Mouse (Mus musculus): ENCODE measurements around the gene Brd7.

Gene Brd7

DNA sequence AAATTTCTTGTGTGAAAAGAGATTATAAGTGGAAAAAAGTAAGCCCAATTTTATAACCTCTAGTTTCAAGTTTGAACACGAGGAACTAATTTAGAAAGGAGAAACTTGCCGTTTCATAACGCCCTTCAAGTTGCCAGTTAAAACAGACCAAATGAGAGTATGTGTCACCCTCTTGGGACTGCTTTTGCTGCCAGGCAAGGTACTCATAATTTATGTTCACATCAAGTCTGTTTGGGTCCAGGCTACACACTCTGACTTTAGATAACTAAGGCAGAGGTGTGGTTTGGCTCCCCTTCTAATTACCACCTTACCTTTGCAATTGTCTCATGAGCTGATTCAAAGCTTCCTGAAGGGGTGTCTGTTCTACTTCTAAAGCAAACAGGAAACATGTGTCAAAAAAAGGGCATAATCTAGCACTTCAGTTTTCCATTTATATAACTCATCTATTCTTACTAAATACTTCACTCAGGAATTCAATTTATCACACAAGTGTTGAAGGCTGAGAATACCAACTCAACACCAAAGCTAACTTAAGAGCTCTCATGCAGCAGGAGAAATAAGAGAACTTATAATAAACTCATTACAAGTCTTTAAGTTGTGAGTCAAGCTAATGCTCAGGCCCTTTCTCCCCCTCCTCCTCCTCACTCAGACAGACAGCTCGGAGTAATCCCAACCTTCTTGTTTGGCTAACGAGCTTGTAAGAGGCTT, 4.6 kb downstream of the Brd7 start:
- no peak for DNase-seq (ENCODE audit: extremely low spot score, low spot score)

DNA sequence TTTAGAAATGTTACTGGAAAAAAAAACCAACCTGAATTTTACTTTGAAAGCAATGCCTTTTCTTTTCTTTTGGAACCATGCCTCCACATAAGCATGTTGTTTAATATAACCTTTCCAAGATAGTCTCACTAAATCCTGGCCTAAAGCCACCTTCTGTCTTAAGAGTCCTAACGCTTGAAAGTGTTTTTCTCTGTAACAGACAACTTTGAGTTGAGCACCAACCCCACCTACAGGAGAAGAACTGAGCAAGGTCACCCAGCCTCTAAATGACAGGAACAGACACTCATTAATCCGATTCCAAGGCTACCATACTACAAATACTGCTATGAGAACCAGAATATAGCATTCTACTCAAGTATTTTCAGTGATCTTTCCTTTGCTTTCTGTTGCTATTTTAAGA, 12.9 kb downstream of the Brd7 start:
- DNase-seq (ENCODE audit: extremely low spot score, low spot score): no peak

DNA sequence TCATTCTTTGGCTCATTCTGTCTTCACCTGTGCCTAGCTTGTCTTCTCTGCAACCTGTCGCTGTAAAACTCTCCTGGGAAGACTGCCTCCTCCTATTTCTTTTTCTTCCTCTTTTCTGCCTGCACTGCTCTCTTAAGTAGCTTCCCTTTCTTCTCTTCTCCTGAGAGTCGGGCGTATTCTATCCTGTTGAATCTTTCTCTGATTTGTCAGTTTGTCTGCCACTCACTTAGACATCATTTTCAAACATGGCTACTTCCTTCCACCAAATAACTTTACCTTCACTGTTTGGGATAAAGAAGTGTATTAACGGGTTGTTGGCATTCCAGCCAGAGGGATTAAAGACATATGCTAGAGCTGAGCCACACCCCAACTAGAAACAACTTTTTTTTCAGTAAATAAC, 20.0 kb downstream of the Brd7 start:
- DNase-seq (ENCODE audit: extremely low spot score, low spot score): no peak

DNA sequence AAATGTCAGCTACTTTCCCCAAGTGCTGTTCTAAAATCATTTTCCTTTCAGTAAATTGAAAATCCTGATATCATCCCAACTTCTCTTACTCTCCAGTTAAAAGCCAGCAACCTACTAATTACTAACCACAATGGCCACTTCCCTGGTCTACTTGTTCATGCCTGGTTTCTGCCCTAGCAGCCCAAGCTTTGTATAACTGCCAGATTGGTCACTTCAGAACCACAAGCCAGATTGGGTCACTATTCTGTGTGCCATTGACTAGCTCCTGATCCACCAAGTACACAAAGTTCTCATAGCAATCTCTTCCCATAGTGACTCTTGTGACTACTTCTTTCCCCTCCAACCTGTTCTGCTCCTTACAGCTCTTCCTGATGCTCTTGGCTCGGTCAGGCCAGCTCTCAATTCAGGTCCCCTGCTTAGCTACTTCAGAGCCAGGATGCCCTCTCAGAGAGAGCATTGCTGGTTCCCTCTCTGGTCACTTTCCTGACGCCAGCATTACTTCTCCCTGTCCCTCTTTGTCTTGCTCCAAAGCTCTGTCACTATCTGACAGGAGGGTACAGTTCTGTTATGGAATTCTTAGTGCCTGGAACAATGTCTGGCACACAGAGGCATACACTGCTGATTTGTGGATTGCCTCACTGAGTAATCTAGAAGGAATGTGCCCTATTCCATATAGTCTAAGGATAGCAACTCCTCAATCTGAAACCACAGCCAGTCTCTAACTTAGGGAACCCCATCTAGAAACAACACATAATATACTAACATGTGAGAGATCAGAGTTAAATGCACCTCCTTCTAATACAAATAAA, 21.9 kb downstream of the Brd7 start:
- DNase-seq (ENCODE audit: extremely low spot score, low spot score): no peak

DNA sequence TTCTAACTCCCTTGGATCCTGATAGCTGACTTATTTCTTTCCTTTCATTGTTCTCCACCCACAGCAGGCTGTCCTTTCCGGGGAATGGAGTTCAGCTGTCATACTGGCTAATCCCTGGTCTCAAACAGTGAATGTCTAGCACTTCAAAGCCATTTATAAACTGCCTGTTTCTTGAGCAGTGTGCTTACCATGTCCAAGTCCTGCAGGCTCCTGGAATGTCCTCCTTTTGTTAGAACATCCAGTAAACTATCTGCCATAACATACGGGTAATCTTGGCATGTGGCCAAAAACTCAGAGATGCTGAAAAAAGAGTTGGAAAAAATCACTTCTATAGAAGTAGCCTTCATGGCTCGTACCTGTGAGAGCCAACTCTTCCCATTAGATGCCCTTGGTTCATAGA, 22.8 kb downstream of the Brd7 start:
- DNase-seq (ENCODE audit: extremely low spot score, low spot score): no peak

DNA sequence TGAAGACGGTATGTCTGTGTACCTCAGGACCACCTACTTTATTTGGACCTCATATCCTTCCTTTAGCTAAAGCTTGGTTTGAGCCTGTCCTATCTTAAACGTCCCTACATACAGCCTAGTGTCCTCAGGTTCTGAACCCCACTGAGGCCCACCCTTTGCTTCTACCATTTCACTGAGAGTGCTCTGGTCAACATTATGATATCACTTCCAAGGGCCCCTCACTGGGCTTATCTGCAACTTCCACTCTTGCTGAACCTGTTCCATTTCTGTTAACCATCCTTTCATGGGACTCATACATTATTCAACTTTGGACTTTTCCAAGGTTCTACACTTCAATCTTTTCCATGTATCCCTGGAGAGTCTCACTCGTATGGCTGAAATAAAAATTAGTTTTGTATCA, 27.0 kb downstream of the Brd7 start:
- DNase-seq (ENCODE audit: extremely low spot score, low spot score): no peak

DNA sequence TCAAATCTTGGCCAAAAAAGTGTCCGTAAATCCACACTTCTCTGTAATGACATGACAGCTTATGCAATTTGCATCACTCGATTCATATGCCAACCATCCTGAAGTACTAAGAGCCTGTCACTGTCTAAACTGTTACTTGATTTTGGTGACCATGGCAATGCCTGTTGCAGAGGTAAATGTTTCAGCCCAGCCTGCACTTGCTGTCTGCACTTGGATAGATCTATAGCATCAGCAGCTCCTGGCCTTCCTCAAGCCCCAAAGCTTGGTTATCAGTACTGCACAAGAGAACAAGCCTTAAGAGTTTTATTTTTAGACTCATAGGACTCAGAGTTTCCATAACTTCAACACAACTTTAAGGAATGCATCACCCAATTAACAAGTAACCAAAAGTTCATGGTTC, 27.6 kb downstream of the Brd7 start:
- no peak for DNase-seq (ENCODE audit: extremely low spot score, low spot score)

DNA sequence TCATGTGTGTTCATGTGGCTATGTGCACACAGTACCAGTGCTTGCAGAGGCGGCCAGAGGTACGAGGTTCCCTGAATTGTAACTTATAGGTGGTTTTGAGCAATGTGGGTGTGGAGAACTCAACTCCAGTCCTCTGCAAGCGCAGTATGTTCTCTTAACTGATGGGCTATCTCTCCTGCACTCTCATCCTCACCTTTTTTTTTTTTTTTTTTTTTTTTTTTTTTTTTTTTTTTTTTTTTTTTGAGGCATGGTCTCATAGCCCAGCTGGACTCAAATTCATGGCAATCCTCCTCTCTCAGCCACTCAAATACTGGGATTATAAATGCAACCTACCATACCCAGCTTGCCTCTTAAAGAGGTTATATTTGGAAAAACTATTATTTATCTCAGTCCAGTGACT, 31.2 kb downstream of the Brd7 start:
- DNase-seq (ENCODE audit: extremely low spot score, low spot score): no peak

DNA sequence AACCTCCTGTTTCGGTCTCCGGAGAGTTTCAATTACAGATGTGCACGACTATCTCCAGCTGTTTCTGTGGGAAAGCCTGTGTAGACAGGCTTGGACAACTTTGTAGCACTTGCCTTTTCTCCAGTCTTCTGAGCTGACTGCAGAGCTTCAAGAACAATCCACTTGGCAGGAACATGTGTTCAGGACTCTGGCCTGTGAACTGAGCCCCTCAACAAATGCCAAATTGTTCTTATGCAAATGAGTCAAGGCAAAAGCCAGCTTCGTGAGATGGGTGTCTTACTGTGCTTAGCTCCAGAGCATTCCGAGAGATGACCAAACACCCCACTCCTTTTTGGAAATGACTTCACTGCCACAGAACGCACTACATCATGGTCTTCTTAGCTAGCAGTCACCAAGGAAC, 33.3 kb downstream of the Brd7 start:
- DNase-seq (ENCODE audit: extremely low spot score, low spot score): no peak

DNA sequence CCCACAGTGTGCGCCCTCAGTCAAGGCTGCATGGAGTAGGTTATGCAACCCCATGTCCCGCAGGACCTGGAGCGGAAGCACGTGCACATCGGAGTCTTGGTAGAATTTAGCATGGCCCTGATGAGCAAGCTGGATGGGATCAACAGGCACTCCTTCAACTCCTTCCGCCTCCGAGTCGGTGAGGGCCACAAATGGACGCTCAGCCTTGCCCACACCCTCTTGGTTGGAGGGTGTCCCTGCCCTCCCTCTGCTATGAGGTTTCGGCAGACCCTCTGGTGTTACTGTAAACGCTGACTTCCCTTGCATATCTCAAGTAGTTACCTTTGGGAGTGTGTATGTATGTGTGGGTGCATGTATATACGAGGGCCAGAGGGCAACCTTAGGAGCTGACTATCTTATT, 35.7 kb downstream of the Brd7 start:
- DNase-seq (ENCODE audit: extremely low spot score, low spot score): no peak

DNA sequence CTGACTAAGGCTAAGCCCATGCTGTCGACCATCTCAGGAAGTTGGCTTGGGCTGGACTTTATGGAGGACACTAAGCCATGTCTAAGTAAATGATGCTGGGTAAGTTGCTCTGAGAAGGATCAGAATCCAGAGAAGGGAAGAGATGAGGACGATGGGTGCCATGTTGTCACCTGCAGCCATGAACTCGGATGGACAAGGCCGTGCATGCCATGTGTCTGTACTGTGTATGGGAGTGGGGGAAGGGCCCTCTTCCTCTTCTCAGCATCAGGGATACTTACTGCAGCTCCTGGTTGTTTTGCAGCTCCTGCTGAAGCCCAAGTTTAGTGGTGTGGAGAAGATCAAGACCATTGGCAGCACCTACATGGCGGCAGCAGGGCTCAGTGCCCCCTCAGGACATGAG, 36.2 kb downstream of the Brd7 start:
- no peak for DNase-seq (ENCODE audit: extremely low spot score, low spot score)

DNA sequence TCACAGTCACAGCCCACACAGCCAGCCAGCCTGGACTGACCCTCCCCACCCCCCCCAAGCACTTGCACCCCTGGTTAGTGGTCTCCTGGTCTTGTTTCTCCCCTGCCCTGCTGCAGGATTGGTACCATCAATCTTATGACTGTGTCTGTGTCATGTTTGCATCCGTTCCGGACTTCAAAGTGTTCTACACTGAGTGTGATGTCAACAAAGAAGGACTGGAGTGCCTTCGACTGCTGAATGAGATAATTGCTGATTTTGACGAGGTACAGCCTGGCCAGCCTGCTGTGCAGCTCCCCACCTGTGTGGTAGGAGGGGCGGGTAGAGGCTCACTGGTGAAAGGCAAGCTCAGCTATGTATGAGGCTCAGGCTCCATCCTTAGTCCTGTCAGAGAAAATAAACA, 36.7 kb downstream of the Brd7 start:
- DNase-seq (ENCODE audit: extremely low spot score, low spot score): no peak

DNA sequence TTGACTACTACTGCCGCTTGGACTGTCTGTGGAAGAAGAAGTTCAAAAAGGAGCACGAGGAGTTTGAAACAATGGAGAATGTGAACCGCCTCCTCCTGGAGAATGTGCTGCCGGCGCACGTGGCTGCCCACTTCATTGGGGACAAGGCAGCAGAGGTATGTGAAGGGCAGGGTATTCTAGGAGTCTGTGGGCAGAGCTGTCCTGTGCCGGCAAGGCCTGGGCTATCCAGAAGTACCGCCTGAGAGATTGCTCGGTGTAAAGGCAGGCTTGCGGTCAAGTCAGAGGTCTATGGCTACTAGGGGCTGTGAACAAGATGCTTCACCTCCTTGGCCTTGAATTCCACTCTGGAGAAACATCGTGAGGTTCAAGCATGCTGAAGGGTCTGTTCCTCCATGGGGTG, 37.2 kb downstream of the Brd7 start:
- no peak for DNase-seq (ENCODE audit: extremely low spot score, low spot score)

DNA sequence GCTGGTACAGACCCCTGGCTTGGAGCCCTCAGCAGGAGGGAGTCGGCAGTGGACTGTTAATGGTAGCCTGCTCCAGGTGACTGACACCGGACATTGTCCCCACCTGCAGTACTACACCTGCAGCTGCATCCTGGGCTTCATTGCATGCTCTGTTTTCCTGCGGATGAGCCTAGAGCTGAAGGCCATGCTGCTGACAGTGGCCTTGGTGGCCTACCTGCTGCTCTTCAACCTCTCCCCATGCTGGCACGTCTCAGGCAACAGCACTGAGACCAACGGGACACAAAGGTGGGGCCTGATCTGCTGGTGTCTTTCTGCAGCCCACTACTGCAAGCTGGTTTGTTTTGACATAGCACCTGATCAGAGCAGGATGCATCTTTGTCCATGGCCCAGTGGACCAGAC, 38.5 kb downstream of the Brd7 start:
- DNase-seq (ENCODE audit: extremely low spot score, low spot score): no peak

DNA sequence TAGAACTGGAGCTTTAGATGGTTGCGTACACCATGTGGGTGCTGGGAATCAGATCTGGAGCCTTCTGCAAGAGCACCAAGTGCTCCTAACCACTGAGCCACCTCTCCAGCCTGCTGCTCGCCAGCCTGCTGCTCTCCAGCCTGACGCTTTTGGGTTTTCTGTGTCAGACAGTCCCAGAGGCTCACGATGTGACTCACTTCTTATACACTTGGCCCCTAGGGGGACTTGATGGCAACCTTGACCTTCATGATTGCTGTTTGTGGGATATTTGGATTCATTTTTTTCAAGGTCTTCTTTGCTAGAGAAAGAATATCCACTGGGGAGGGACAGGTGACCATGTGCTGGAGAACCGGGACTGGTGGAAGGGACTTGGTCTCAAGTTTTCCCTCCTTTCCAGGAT, 40.6 kb downstream of the Brd7 start:
- no peak for DNase-seq (ENCODE audit: extremely low spot score, low spot score)

DNA sequence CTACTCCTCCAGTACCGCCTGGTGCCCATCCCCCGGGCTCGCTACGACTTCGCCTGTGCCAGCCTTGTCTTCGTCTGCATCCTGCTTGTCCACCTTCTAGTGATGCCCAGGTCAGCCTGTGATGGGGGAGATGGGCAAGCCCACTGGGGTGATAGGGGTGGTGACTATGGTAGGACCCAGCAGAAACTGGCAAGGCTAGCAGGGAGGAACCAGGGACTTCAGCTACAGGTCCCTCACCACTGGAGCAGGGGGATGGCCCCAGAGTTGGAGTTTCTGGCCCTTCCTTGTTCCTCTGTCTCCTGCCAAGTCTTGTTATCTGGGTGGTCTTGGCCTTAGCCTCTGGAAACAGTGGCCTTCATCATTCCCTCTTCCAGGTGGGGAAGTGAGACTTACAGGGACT, 41.9 kb downstream of the Brd7 start:
- DNase-seq (ENCODE audit: extremely low spot score, low spot score): no peak

DNA sequence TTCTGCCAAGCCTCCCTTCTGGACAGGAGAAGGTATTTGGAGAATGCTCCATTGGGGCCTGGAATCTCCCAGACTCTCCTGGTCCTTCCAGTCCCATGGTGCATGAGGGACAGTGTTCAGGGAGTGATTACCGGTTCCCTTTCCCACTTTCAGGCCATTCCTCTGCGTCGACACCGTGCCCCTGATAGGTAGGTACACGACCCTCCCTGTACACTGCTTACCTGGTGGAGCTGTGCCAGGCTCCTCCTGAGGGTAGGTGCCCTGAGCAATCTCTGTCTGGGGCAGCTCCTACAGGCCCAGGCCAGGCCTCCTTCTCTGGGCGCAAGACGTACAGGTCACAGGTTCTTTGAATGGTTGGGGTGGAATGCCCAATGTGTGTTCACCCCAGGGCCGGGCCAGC, 43.8 kb downstream of the Brd7 start:
- no peak for DNase-seq (ENCODE audit: extremely low spot score, low spot score)

DNA sequence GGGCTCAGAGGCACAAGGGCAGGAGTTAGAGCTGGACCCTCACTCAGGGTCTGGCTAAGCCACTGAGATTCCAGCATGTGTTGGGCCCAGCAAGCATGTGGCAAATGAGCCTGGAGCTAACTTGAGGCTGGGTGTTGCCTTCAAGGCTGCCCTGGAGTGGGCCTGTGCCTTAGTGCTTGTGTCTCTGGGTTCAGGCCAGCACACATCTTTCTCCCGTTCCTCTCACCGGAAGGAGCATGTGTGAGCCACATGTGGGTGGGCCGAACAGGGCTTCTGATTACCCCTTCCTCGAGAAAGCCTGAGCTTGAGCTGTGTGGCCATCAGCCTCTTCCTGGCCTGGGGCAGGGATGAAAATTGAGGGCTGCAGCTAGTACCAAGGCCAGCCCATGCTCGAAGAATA, 44.7 kb downstream of the Brd7 start:
- peak; percentile 26 for DNase-seq (ENCODE audit: extremely low spot score, low spot score)

DNA sequence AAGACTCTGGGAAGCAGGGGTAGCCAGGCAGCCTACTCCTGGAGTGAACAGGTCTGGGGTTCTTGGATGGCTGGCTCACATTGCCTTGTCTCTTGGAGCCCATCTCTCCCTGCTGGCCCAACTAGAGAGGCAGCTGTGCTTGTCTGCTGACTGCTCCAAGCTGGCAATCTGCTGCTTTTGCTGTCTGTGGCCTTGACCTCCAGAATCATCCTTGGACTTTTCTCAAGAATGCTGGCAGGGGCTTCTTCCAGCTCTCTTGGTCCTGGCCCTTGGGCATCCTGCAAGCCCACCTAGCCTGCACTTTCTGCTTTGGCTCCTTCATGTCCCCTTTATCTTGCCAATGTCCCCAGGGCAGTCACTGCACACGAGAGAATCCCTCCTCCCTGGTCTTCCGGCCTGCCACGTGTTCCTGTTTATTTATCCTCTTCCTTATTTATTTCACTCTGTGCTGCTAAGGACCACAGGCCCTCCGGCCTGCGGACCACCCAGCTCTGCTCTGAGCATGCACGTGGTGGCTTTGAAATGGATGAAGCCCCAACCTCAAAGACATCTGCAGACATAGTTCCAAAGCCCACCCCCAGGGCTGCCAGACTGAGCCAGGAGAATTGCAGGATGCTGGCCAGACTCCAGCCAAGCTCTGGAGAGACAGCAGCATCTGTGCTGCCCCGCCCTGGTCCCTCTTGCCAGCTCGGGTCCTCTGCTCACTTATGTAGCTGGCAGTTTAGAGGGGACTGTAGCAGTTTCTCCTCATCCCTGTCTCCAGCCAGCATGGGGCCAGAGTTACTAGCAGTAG, 45.7 kb downstream of the Brd7 start:
- DNase-seq (ENCODE audit: extremely low spot score, low spot score): no peak

DNA sequence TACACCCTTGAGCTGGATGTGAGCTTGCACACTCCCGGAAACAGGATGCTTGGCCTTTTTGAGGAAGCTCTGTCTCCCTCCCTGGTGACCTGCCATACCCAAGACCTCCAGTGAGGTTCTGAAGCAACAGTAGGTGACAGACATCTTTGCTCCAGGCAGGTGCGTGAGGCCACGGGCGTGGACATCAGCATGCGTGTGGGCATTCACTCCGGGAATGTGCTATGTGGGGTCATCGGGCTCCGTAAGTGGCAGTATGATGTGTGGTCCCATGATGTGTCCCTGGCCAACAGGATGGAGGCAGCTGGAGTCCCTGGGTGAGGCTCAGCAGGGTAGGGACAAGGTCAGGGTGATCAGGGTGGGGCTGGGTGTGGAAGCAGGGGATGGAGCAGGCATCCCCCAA, 46.7 kb downstream of the Brd7 start:
- no peak for DNase-seq (ENCODE audit: extremely low spot score, low spot score)

DNA sequence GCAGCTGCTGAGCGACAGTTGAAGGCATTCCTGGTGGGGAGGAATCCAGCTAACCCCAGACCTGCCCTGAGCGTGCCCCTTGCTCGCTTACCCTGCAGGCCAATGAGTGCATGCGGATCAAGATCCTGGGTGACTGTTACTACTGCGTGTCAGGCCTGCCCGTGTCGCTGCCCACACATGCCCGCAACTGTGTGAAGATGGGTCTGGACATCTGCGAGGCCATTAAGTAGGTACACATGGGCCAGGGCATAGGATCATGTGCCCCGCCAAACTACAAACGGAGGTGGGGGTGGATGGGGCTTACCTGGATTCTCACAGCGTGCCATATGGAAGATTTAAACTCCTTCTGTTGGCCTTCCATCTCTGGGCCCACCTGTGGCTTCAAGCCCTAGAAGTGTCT, 48.0 kb downstream of the Brd7 start:
- no peak for DNase-seq (ENCODE audit: extremely low spot score, low spot score)

DNA sequence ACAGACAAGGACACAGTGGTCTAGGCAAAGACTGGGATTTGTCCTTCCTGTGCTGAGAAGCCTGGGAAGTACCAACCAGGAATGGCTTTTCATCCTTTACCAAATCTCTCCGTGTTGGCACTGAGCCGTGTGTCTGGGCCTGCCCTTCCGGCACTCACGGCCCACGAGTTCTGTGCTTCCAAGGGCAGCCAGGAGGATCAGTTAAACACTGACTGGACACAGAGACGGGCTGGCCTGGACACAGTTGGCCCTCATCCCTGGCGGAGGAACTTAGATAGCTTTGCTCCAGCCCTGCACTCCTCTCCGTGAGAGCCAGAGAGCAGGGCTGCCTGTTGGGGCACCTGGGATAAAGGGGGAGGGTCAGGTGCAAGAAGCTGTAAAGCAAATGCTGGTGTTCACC, 49.0 kb downstream of the Brd7 start:
- DNase-seq (ENCODE audit: extremely low spot score, low spot score): no peak
